Mouse (Mus musculus) large intestine, adult 2 months (tissue): Measurements from ENCODE around the gene Bace1. TPM values are rescaled to one million over a fixed set of nuclear protein-coding genes. Genes with fewer than 3 reads are reported as not detected.

Experiments used
- DNase-seq: peaks from one replicate; pipeline ENCODE4 v3.0.0-alpha.2; 2012; ENCODE audit warnings: low read depth, low spot score
- WGBS: fragments of 180-500 bp; shearing (Covaris S2); methylation state at CpG from one replicate; pipeline ENCODE4 v1.1.7; 2018; 5-methylcytosine and 5-hydroxymethylcytosine counted together
- polyA plus RNA-seq: library from polyadenylated mRNA; depleted of rRNA; stranded (reverse); fragments of >200 nt; gene quantifications from 2 replicates; pipeline ENCODE4 v1.2.3, GENCODE M21; 2012; rRNA removed

Bace1 gene
- polyA plus RNA-seq = 4.4 and 6.2 TPM in 2 replicates

GRCm38 (mm10) chr9:45838434-45839138, at the start of gene Bace1:
Gene Bace1 (plus strand): TSS chr9:45838580.
- peak; percentile 35 for DNase-seq
- under 1% methylated on average over 40 of the region's 40 CpGs for WGBS

- 88% methylated on average over 8 of the region's 8 CpGs for WGBS
- no peak for DNase-seq
These were observed 46.8 kb upstream of the Bace1 start for GRCm38 (mm10) chr9:45791456-45792142.

- DNase-seq = no peak
- 100% methylated on average over 1 of the region's 1 CpGs for WGBS
These were observed 46.1 kb upstream of the Bace1 start for GRCm38 (mm10) chr9:45792235-45792634.

- 87% methylated on average over 6 of the region's 6 CpGs for WGBS
- DNase-seq = no peak
These were observed 44.7 kb upstream of the Bace1 start for GRCm38 (mm10) chr9:45793697-45794096.

- 70% methylated on average over 5 of the region's 5 CpGs for WGBS
- DNase-seq = no peak
These were observed 42.7 kb upstream of the Bace1 start for GRCm38 (mm10) chr9:45795722-45796121.

GRCm38 (mm10) chr9:45797271-45797670, 41.1 kb upstream of the Bace1 start:
- WGBS = 87% methylated on average over 3 of the region's 3 CpGs

GRCm38 (mm10) chr9:45798467-45799164, 39.8 kb upstream of the Bace1 start:
- 54% methylated on average over 13 of the region's 13 CpGs for WGBS
- no peak for DNase-seq

More at GRCm38 (mm10) chr9:45797271-45797670, 41.1 kb upstream of the Bace1 start:
- DNase-seq = no peak

- no peak for DNase-seq
- WGBS = 90% methylated on average over 8 of the region's 8 CpGs
These were observed 39.0 kb upstream of the Bace1 start for GRCm38 (mm10) chr9:45799402-45799801.

- WGBS = 92% methylated on average over 21 of the region's 21 CpGs
- no peak for DNase-seq
These were observed 35.2 kb upstream of the Bace1 start for GRCm38 (mm10) chr9:45803070-45803774.

- peak; percentile 33 for DNase-seq
- WGBS = 42% methylated on average over 11 of the region's 11 CpGs
These were observed 31.5 kb upstream of the Bace1 start for GRCm38 (mm10) chr9:45806847-45807246.

- DNase-seq = peak; percentile 27
- WGBS = 46% methylated on average over 11 of the region's 11 CpGs
These were observed 31.0 kb upstream of the Bace1 start for GRCm38 (mm10) chr9:45807337-45807736.

GRCm38 (mm10) chr9:45807761-45808160, 30.6 kb upstream of the Bace1 start:
- WGBS = 62% methylated on average over 8 of the region's 8 CpGs
- DNase-seq = no peak

- WGBS = 83% methylated on average over 5 of the region's 5 CpGs
- no peak for DNase-seq
These were observed 26.4 kb upstream of the Bace1 start for GRCm38 (mm10) chr9:45811946-45812345.

- 56% methylated on average over 9 of the region's 9 CpGs for WGBS
- DNase-seq = no peak
These were observed 23.3 kb upstream of the Bace1 start for GRCm38 (mm10) chr9:45815113-45815512.

- WGBS = 43% methylated on average over 10 of the region's 10 CpGs
- peak; percentile 19 for DNase-seq
These were observed 22.9 kb upstream of the Bace1 start for GRCm38 (mm10) chr9:45815525-45815924.

GRCm38 (mm10) chr9:45818406-45819011, 19.9 kb upstream of the Bace1 start:
- 81% methylated on average over 9 of the region's 9 CpGs for WGBS
- DNase-seq = no peak

- no peak for DNase-seq
- WGBS = 7% methylated on average over 23 of the region's 23 CpGs
These were observed 10.6 kb upstream of the Bace1 start for GRCm38 (mm10) chr9:45827663-45828290.

GRCm38 (mm10) chr9:45828291-45828963, 10.0 kb upstream of the Bace1 start, which contains the start of gene Cep164:
Gene Cep164 (minus strand): TSS chr9:45828691.
- WGBS = under 1% methylated on average over 31 of the region's 31 CpGs
- peak; percentile 93 for DNase-seq
